Mouse (Mus musculus) forebrain, embryonic 14.5 days (tissue): Measurements from ENCODE around the gene St7. TPM values are rescaled to one million over a fixed set of nuclear protein-coding genes. Genes with fewer than 3 reads are reported as not detected.
"Not testable (repeated sequence)": the region's sequence is repeated elsewhere in the genome, so short reads cannot be mapped to it uniquely, and the experiment has no call there.

Source experiments
- ATAC-seq: fragments of 200-750 bp; cut with Nextera tagmentation; 2 replicates; pipeline ENCODE4 v1.8.0; 2017; ENCODE audit warnings: mild to moderate bottlenecking, moderate library complexity
- DNase-seq: peaks from one replicate; pipeline ENCODE4 v3.0.0-alpha.2; 2015; ENCODE audit warnings: low spot score
- H3K27ac ChIP-seq: fragments of 300-500 bp; sonication (generic); 2 replicates; pipeline ENCODE4 v1.5.1; 2014; ENCODE audit warnings: low read depth, mild to moderate bottlenecking, control low read depth, low read length, moderate library complexity
- H3K27me3 ChIP-seq: fragments of 300-500 bp; sonication (generic); replicated peaks from 2 replicates; pipeline ENCODE4 v1.6.1; 2014; ENCODE audit warnings: low read length, control low read depth, mixed read lengths; ENCODE audit not compliant: control insufficient read depth, insufficient read depth
- H3K36me3 ChIP-seq: fragments of 300-500 bp; sonication (generic); 2 replicates; pipeline ENCODE4 v1.6.1; 2014; ENCODE audit warnings: low read length, control low read depth; ENCODE audit not compliant: control insufficient read depth, insufficient read depth
- H3K4me1 ChIP-seq: fragments of 300-500 bp; sonication (generic); 2 replicates; pipeline ENCODE4 v1.6.1; 2014; ENCODE audit warnings: antibody characterized with exemption, low read length, control low read depth; ENCODE audit not compliant: control insufficient read depth, insufficient read depth
- H3K4me2 ChIP-seq: fragments of 300-500 bp; sonication (generic); 2 replicates; pipeline ENCODE4 v1.6.1; 2014; ENCODE audit warnings: mild to moderate bottlenecking, control low read depth, low read length
- H3K4me3 ChIP-seq: fragments of 300-500 bp; sonication (generic); 2 replicates; pipeline ENCODE4 v1.5.1; 2014; ENCODE audit warnings: low read depth, low read length, control low read depth
- H3K9ac ChIP-seq: fragments of 300-500 bp; sonication (generic); 2 replicates; pipeline ENCODE4 v1.6.1; 2014; ENCODE audit warnings: mild to moderate bottlenecking, low read length, control low read depth, moderate library complexity
- H3K9me3 ChIP-seq: fragments of 300-500 bp; sonication (generic); replicated peaks from 2 replicates; pipeline ENCODE4 v1.6.1; 2016; ENCODE audit warnings: low read length, control low read depth, mixed read lengths; ENCODE audit not compliant: control insufficient read depth
- WGBS: fragments of 180-500 bp; shearing (Covaris S2); extraction: QIAGEN DNeasy Blood & Tissue Kit; methylation state at CpG from one replicate; pipeline ENCODE4 v1.1.7; 2014; 5-methylcytosine and 5-hydroxymethylcytosine counted together
- polyA plus RNA-seq: library from polyadenylated mRNA; unstranded; fragments of >200 nt; fragmentation: Nextera tagmentation; extraction: Ambion mirVana; gene quantifications from 2 replicates; pipeline ENCODE4 v1.2.1, GENCODE M21; 2014

St7 gene
- polyA plus RNA-seq, 1 experiment from 2014 or later: 55.2 TPM

GRCm38 (mm10) chr6:17696321-17696734, 3.6 kb downstream of the St7 start:
- peak overlapping the region; percentile 12 for H3K4me2 ChIP-seq
- H3K9ac ChIP-seq: no peak overlapping the region
- H3K27me3 ChIP-seq: no peaks in the 10 kb centered on the region
- peak; percentile 84 for DNase-seq
- no peak overlapping the region for H3K4me3 ChIP-seq
- ATAC-seq: 0 out of 2 replicates have a peak, but pooled peaks have one; percentile 29
- H3K27ac ChIP-seq: no peak overlapping the region
- no peaks in the 10 kb centered on the region for H3K36me3 ChIP-seq
- H3K9me3 ChIP-seq: no peaks in the 10 kb centered on the region
- H3K4me1 ChIP-seq: peaks cover 15% of the 10 kb centered on the region
- 38% methylated on average over 5 of the region's 5 CpGs for WGBS

- Histone ChIP-seq H3K4me1 (peaks cover 9% of the 10 kb centered on the region), H3K4me2 (0 out of 2 replicates have a peak overlapping the region, but pooled peaks have one; percentile 24), H3K9ac (no peak overlapping the region), H3K27me3 (no peaks in the 10 kb centered on the region), H3K9me3 (no peaks in the 10 kb centered on the region), H3K36me3 (no peaks in the 10 kb centered on the region), H3K4me3 (no peak overlapping the region), H3K27ac (no peak overlapping the region)
- peak; percentile 67 for DNase-seq
- WGBS: 15% methylated on average over 7 of the region's 7 CpGs
- ATAC-seq: peak; percentile 53
Observed at GRCm38 (mm10) chr6:17700936-17701612, 8.3 kb downstream of the St7 start.

DNA sequence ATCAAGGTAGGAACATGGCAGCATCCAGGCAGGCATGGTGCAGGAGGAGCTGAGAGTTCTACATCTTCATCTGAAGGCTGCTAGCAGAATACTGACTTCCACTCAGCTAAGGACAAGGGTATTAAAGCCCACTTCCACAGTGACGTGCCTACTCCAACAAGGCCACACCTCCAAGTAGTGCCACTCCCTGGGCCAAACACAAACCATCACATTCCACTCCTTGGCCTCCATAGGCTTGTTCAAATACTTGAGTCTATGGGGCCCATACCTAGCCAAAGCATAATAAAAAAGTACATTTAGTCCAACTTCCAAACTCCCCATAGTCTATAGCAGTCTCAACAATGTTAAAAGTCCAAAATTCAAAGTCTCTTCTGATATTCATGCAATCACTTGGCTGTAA, 11.3 kb downstream of the St7 start:
- not testable (repeated sequence) for H3K9ac ChIP-seq

GRCm38 (mm10) chr6:17705973-17706372, 13.2 kb downstream of the St7 start:
- H3K4me1 ChIP-seq: peaks cover 4% of the 10 kb centered on the region
- no peaks in the 10 kb centered on the region for H3K9me3 ChIP-seq
- no peaks in the 10 kb centered on the region for H3K36me3 ChIP-seq
- ATAC-seq: no peak
- 89% methylated on average over 3 of the region's 3 CpGs for WGBS
- H3K27me3 ChIP-seq: no peaks in the 10 kb centered on the region
- no peak overlapping the region for H3K4me2 ChIP-seq
- no peak overlapping the region for H3K27ac ChIP-seq
- no peak for DNase-seq
- H3K9ac ChIP-seq: no peak overlapping the region
- H3K4me3 ChIP-seq: no peak overlapping the region

More for the DNA sequence above, 11.3 kb downstream of the St7 start:
- DNase-seq, H3K27ac ChIP-seq, H3K4me1 ChIP-seq, H3K27me3 ChIP-seq, ATAC-seq, H3K36me3 ChIP-seq, H3K4me2 ChIP-seq, H3K9me3 ChIP-seq, H3K4me3 ChIP-seq: not testable (repeated sequence)
- 90% methylated on average over 1 of the region's 1 CpGs for WGBS

DNA sequence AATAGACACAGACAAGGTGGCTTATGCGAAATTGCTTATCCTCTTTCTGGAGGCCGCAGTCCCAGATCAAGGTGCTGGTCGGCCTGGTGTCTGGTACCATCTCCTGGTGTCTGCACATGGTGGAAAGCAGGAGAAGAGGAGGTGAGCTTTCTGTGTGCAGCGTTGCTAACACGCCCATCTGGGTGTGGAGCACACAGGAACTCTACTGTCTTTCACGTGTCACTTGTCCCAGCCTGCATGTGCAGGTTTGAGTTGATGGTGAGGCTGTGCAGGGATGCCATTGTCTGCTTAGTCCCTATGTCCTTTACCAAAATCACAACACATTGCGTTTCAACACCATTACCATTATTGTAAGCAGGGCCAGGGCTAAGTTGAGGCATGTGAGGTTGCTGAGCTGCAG, 26.2 kb downstream of the St7 start:
- H3K27ac ChIP-seq: no peak overlapping the region
- WGBS: 95% methylated on average over 7 of the region's 7 CpGs
- DNase-seq: no peak
- H3K4me2 ChIP-seq: no peak overlapping the region
- no peaks in the 10 kb centered on the region for H3K36me3 ChIP-seq
- no peak for ATAC-seq
- no peaks in the 10 kb centered on the region for H3K27me3 ChIP-seq
- H3K4me3 ChIP-seq: no peak overlapping the region
- H3K4me1 ChIP-seq: no peaks in the 10 kb centered on the region
- H3K9me3 ChIP-seq: no peaks in the 10 kb centered on the region
- H3K9ac ChIP-seq: no peak overlapping the region

DNA sequence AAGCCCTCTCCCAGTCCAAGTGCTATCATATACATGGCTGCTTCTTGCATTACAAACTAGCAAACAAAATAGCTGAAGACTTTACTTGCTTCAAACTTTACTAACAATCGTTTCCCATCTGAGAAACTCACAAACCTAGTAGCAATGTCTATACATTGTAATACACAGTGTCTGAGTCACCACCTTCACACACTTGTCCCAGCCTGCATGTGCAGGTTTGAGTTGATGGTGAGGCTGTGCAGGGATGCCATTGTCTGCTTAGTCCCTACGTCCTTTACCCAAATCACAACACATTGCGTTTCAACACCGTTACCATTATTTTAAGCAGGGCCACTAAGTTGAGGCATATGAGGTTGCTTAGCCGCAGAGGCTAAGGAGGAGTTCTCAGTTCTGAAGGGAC, 26.7 kb downstream of the St7 start:
- no peak for DNase-seq
- Histone ChIP-seq H3K4me3 (no peak overlapping the region), H3K4me1 (no peaks in the 10 kb centered on the region), H3K9me3 (no peaks in the 10 kb centered on the region), H3K36me3 (no peaks in the 10 kb centered on the region), H3K27ac (no peak overlapping the region), H3K4me2 (no peak overlapping the region), H3K27me3 (no peaks in the 10 kb centered on the region), H3K9ac (no peak overlapping the region)
- ATAC-seq: no peak
- WGBS: 90% methylated on average over 5 of the region's 5 CpGs

GRCm38 (mm10) chr6:17720022-17720421, 27.3 kb downstream of the St7 start:
- H3K27ac ChIP-seq: no peak overlapping the region
- H3K4me3 ChIP-seq: no peak overlapping the region
- ATAC-seq: no peak
- no peak overlapping the region for H3K4me2 ChIP-seq
- no peaks in the 10 kb centered on the region for H3K27me3 ChIP-seq
- H3K36me3 ChIP-seq: no peaks in the 10 kb centered on the region
- H3K9me3 ChIP-seq: no peaks in the 10 kb centered on the region
- DNase-seq: no peak
- no peaks in the 10 kb centered on the region for H3K4me1 ChIP-seq
- no peak overlapping the region for H3K9ac ChIP-seq
- 91% methylated on average over 6 of the region's 6 CpGs for WGBS

DNA sequence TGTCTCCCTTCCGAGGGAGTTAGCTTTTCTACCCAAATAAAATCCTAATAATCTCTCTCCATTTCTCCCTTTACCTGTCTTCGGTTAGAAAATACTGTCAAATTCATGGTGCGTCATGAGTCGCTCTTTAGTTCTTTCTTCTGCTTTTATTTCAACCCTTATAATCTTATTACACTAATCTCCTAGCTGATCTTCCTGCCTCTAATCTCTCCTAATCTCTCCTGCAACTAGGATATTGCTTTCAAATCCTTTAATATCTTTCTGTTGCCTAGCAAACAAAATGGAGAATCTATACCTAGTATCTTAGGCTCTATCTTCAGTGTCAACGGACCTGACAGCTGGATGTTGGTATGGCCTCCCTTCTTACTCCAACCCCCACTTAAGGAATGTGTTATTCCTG, 29.0 kb downstream of the St7 start:
- no peaks in the 10 kb centered on the region for H3K9me3 ChIP-seq
- DNase-seq (no peak), ATAC-seq (no peak)
- 57% methylated on average over 5 of the region's 5 CpGs for WGBS
- no peak overlapping the region for H3K4me3 ChIP-seq
- H3K4me1 ChIP-seq: no peaks in the 10 kb centered on the region
- no peaks in the 10 kb centered on the region for H3K27me3 ChIP-seq
- no peaks in the 10 kb centered on the region for H3K36me3 ChIP-seq
- no peak overlapping the region for H3K27ac ChIP-seq
- no peak overlapping the region for H3K9ac ChIP-seq
- no peak overlapping the region for H3K4me2 ChIP-seq

DNA sequence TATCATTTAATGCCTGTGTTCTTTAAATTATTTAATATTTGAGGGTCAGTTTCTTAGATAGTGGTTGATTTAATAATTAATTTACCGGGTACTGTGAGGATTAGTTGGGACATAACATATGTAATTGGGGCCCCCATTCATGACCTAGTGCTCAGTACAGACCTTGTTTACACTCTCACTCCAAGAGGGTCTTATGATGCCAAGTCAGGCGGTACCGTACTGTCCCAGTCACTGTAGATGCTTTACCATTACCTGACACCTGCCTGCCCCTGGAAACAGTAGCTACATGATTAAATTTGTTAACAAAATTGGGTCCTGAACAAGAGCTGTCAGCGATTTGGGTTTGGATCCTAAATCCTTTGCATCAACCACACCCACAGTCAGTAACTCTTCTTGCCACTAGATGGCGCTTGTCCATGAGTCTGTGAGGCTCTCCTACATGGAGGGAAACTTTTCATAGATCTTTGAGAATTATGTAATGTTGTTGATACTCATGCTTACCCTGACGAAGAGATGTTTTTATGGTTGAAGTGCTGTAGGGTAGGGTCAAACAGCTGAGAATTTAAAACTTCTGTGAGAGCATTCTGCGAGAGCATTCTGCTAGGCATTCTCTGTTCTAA, 33.2 kb downstream of the St7 start:
- H3K4me2 ChIP-seq: no peak overlapping the region
- ATAC-seq (peak; percentile 74), DNase-seq (peak; percentile 86)
- no peaks in the 10 kb centered on the region for H3K4me1 ChIP-seq
- H3K27me3 ChIP-seq: no peaks in the 10 kb centered on the region
- H3K27ac ChIP-seq: no peak overlapping the region
- 41% methylated on average over 7 of the region's 7 CpGs for WGBS
- H3K9me3 ChIP-seq: no peaks in the 10 kb centered on the region
- no peaks in the 10 kb centered on the region for H3K36me3 ChIP-seq
- no peak overlapping the region for H3K4me3 ChIP-seq
- H3K9ac ChIP-seq: no peak overlapping the region
